Mouse (Mus musculus) intestine, postnatal 0 days (tissue): ENCODE data around the gene Slc2a10. TPM values are rescaled to one million over a fixed set of nuclear protein-coding genes. Genes with fewer than 3 reads are reported as not detected.
A peak's percentile ranks its signal among the peaks of the same experiment; 100 is the strongest.

Source experiments
- ATAC-seq: fragments of 200-750 bp; cut with Nextera tagmentation; 2 replicates; pipeline ENCODE4 v1.8.0; 2017; ENCODE audit warnings: mild to moderate bottlenecking, moderate TSS enrichment, moderate library complexity
- H3K27ac ChIP-seq: fragments of 300-500 bp; sonication (generic); 2 replicates; pipeline ENCODE4 v1.5.1; 2014; ENCODE audit warnings: mild to moderate bottlenecking, low read depth, low read length, moderate library complexity
- H3K27me3 ChIP-seq: fragments of 300-500 bp; sonication (generic); replicated peaks from 2 replicates; pipeline ENCODE4 v1.6.1; 2014; ENCODE audit warnings: low read length, mixed read lengths; ENCODE audit not compliant: control insufficient read depth, insufficient read depth
- H3K36me3 ChIP-seq: fragments of 300-500 bp; sonication (generic); 2 replicates; pipeline ENCODE4 v1.6.1; 2014; ENCODE audit warnings: mild to moderate bottlenecking, moderate library complexity; ENCODE audit not compliant: control insufficient read depth, insufficient read depth
- H3K4me1 ChIP-seq: fragments of 300-500 bp; sonication (generic); replicated peaks from 2 replicates; pipeline ENCODE4 v1.6.1; 2014; ENCODE audit warnings: antibody characterized with exemption, low read length, mixed read lengths; ENCODE audit not compliant: control insufficient read depth, insufficient read depth
- H3K4me2 ChIP-seq: fragments of 300-500 bp; sonication (generic); replicated peaks from 2 replicates; pipeline ENCODE4 v1.6.1; 2014; ENCODE audit warnings: low read depth, mild to moderate bottlenecking, moderate library complexity
- H3K4me3 ChIP-seq: fragments of 300-500 bp; sonication (generic); 2 replicates; pipeline ENCODE4 v1.5.1; 2014; ENCODE audit warnings: low read depth, low read length
- H3K9ac ChIP-seq: fragments of 300-500 bp; sonication (generic); 2 replicates; pipeline ENCODE4 v1.6.1; 2014; ENCODE audit warnings: mild to moderate bottlenecking, low read depth, low read length
- H3K9me3 ChIP-seq: fragments of 300-500 bp; sonication (generic); 2 replicates; pipeline ENCODE4 v1.6.1; 2016; ENCODE audit warnings: mixed run types; ENCODE audit not compliant: control insufficient read depth
- CTCF ChIP-seq: sonication (generic); IDR thresholded peaks from 2 replicates; pipeline ENCODE4 v1.5.1; 2016; ENCODE audit warnings: low read depth, mild to moderate bottlenecking, control low read depth, antibody characterized with exemption, moderate library complexity
- WGBS: fragments of 180-500 bp; shearing (Covaris S2); extraction: QIAGEN DNeasy Blood & Tissue Kit; methylation state at CpG from one replicate; pipeline ENCODE4 v1.1.7; 2014; 5-methylcytosine and 5-hydroxymethylcytosine counted together
- polyA plus RNA-seq: library from polyadenylated mRNA; unstranded; fragments of >200 nt; fragmentation: Nextera tagmentation; extraction: Ambion mirVana; gene quantifications from 2 replicates; pipeline ENCODE4 v1.2.1, GENCODE M21; 2015

Slc2a10 gene
- polyA plus RNA-seq, 1 experiment from 2014 or later = 1.6 TPM

DNA sequence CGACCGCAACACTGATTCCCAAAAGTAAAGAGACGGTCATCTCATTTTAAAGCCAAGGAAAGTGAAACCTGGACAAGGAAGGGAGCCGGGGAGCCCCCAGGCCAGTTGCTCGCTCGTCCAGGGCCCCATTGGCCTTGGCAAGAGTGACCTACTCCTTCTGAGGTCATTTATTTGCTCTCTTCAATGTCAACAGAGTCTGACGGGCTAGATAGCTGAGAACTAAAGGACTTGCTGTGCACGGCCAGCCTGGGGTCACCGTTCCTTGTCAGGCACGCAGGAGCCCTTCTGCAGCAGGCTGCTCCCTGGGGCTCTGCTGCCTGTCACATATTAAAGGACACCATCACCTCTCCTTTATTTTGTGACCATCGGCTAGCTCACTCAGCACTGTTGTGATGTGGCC is 31.6 kb upstream of the Slc2a10 start:
- no peak for TF ChIP-seq CTCF
- ATAC-seq = no peak
- peaks cover 16% of the 10 kb centered on the region for H3K27me3 ChIP-seq
- 66% methylated on average over 11 of the region's 11 CpGs for WGBS
- H3K4me1 ChIP-seq = no peaks in the 10 kb centered on the region
- no peak overlapping the region for H3K4me3 ChIP-seq
- no peak overlapping the region for H3K27ac ChIP-seq
- no peak overlapping the region for H3K9ac ChIP-seq
- no peaks in the 10 kb centered on the region for H3K9me3 ChIP-seq
- H3K4me2 ChIP-seq = no peak overlapping the region
- no peaks in the 10 kb centered on the region for H3K36me3 ChIP-seq

GRCm38 (mm10) chr2:165473003-165473402 is 30.6 kb upstream of the Slc2a10 start, which contains the start of gene Slc13a3:
Gene Slc13a3 (minus strand): TSS chr2:165473230.
- no peak for ATAC-seq
- peak; percentile 18; the same call in 1 of the 2 replicates for TF ChIP-seq CTCF
- Histone ChIP-seq H3K9ac (no peak within 1 kb of the TSS), H3K9me3 (no peaks in the 10 kb centered on the region), H3K4me3 (peak within 1 kb of the TSS; percentile 9; the same call in 1 of the 2 replicates), H3K27ac (no peak within 1 kb of the TSS), H3K36me3 (no peaks in the 10 kb centered on the region), H3K27me3 (peaks cover 16% of the 10 kb centered on the region), H3K4me2 (peak within 1 kb of the TSS; percentile 35), H3K4me1 (no peaks in the 10 kb centered on the region)
- WGBS = 3% methylated on average over 34 of the region's 35 CpGs

DNA sequence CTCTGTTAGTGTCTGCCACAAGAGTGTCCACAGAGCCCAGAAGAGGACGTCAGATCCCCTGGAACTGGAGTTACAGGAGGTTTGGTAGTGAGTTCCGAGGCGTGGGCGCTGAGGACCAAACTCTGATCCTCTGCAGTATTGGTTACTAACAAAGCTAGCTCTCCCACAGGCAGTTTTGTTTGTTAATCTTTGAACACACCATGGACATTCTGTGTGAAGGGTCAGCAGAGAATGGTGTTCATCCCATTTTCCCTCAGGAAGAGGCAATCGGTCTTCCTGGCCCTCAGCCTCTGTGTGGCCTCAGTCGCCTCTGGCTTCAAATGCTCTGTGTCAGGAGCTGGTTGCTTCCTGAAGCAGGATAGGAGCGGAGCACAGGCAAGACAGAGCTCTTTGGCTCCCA is 28.2 kb upstream of the Slc2a10 start:
- Histone ChIP-seq H3K4me2 (no peak overlapping the region), H3K36me3 (no peaks in the 10 kb centered on the region), H3K4me3 (no peak overlapping the region), H3K4me1 (no peaks in the 10 kb centered on the region), H3K9ac (no peak overlapping the region), H3K27me3 (peaks cover 16% of the 10 kb centered on the region), H3K9me3 (no peaks in the 10 kb centered on the region), H3K27ac (no peak overlapping the region)
- no peak for TF ChIP-seq CTCF
- no peak for ATAC-seq
- WGBS = 74% methylated on average over 7 of the region's 7 CpGs

DNA sequence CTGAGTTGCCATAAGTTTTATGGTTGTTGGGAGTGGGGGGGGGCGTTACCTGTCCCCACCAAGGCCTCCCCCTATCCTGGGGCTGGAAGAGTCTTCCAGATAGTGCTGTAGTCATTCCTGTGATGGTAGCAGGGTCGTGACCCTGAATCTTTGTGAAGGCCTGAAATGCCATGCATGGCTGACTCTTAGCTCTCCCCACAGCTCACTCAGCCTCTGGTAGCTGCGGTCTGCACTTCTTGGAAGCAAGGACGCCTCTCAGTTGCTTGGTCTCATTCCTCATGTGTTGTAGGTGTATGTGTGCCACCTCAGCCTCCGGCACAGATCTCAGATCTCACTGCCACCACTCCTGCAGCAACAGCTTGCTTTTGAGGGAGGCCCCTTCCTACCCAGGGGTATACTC is 27.7 kb upstream of the Slc2a10 start:
- no peak for ATAC-seq
- no peak for TF ChIP-seq CTCF
- H3K4me1 ChIP-seq = no peaks in the 10 kb centered on the region

GRCm38 (mm10) chr2:165482003-165482402 is 21.6 kb upstream of the Slc2a10 start:
- Histone ChIP-seq H3K4me1 (no peaks in the 10 kb centered on the region), H3K4me2 (no peak overlapping the region), H3K27ac (no peak overlapping the region), H3K9ac (no peak overlapping the region), H3K4me3 (no peak overlapping the region), H3K27me3 (no peaks in the 10 kb centered on the region), H3K36me3 (no peaks in the 10 kb centered on the region), H3K9me3 (no peaks in the 10 kb centered on the region)
- no peak for TF ChIP-seq CTCF
- WGBS = 57% methylated on average over 8 of the region's 8 CpGs
- ATAC-seq = no peak

More for the DNA sequence above, 27.7 kb upstream of the Slc2a10 start:
- no peaks in the 10 kb centered on the region for H3K36me3 ChIP-seq
- WGBS = 59% methylated on average over 5 of the region's 5 CpGs
- H3K4me2 ChIP-seq = no peak overlapping the region
- H3K4me3 ChIP-seq = no peak overlapping the region
- no peaks in the 10 kb centered on the region for H3K9me3 ChIP-seq
- H3K27me3 ChIP-seq = peaks cover 16% of the 10 kb centered on the region
- no peak overlapping the region for H3K9ac ChIP-seq
- no peak overlapping the region for H3K27ac ChIP-seq

- Histone ChIP-seq H3K9ac (no peak overlapping the region), H3K36me3 (no peaks in the 10 kb centered on the region), H3K9me3 (no peaks in the 10 kb centered on the region), H3K4me2 (no peak overlapping the region), H3K27me3 (no peaks in the 10 kb centered on the region), H3K4me3 (no peak overlapping the region), H3K27ac (no peak overlapping the region), H3K4me1 (no peaks in the 10 kb centered on the region)
- ATAC-seq = no peak
- 44% methylated on average over 6 of the region's 6 CpGs for WGBS
- no peak for TF ChIP-seq CTCF
Measured at GRCm38 (mm10) chr2:165484152-165484551, 19.4 kb upstream of the Slc2a10 start.

GRCm38 (mm10) chr2:165485826-165486225 is 17.8 kb upstream of the Slc2a10 start:
- H3K4me1 ChIP-seq = no peaks in the 10 kb centered on the region
- H3K4me3 ChIP-seq = no peak overlapping the region
- H3K9ac ChIP-seq = no peak overlapping the region
- no peak overlapping the region for H3K4me2 ChIP-seq
- H3K9me3 ChIP-seq = no peaks in the 10 kb centered on the region
- H3K27ac ChIP-seq = no peak overlapping the region
- no peak for ATAC-seq
- 68% methylated on average over 3 of the region's 3 CpGs for WGBS
- TF ChIP-seq CTCF = no peak
- peaks cover 11% of the 10 kb centered on the region for H3K36me3 ChIP-seq
- no peaks in the 10 kb centered on the region for H3K27me3 ChIP-seq
